Mouse (Mus musculus) Patski (cell line): ENCODE data around the gene Fam20a. TPM values are rescaled to one million over a fixed set of nuclear protein-coding genes. Genes with fewer than 3 reads are reported as not detected.
"Not testable (repeated sequence)": the region's sequence is repeated elsewhere in the genome, so short reads cannot be mapped to it uniquely, and the experiment has no call there.

Source experiments
- ATAC-seq: fragments of 100-300 bp; one replicate; pipeline ENCODE4 v1.8.0; 2021
- CTCF ChIA-PET: fragments of 350-600 bp; sonication (Branson Sonifier 250); formaldehyde crosslinking; loops from one replicate; lab custom pipeline; 2022; ENCODE audit warnings: inconsistent platforms; lab: Charles Lee
- POLR2A ChIA-PET: fragments of 350-600 bp; sonication (Branson Sonifier 250); formaldehyde crosslinking; loops from one replicate; lab custom pipeline; 2022; ENCODE audit warnings: antibody characterized with exemption, inconsistent platforms; lab: Charles Lee
- DNase-seq: peaks from one replicate; pipeline ENCODE4 v3.0.0-alpha.2; 2011; ENCODE audit warnings: low read depth, low spot score
- H3K27me3 ChIP-seq: fragments of 371-371 bp; one replicate; pipeline ENCODE4 v1.5.1; 2021
- CTCF ChIP-seq: fragments of 100-300 bp; IDR thresholded peaks from one replicate; pipeline ENCODE4 v1.5.1; 2021
- in situ Hi-C: fragments of 300-500 bp; cut with MboI; formaldehyde crosslinking; loops from 3 replicates; pipeline ENCODE4 v1.11.1; 2018; ENCODE audit warnings: low pct_unique_long_range_greater_than_20kb, mixed read lengths
- polyA plus RNA-seq: library from polyadenylated mRNA; unstranded; gene quantifications from one replicate; pipeline ENCODE4 v1.2.3, GENCODE M21; 2021

Gene Fam20a
- polyA plus RNA-seq, 1 experiment from 2014 or later = 0.14 TPM

DNA sequence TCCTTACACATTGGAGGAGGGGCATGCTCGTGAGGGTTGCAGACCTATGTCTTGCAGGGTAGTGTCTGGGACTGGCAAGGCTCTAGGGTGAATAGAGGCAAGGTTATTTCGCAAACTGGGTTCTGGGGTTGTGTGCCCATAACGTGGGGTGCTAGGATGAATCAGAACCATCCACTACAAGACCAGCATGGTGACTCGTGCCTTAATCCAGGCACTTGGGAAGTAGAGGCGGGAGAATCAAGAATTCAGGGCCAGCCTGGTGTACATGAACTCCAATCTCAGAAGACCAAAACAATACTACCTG lies 50.1 kb downstream of the Fam20a start:
- CTCF ChIA-PET = interaction anchor here (1.1 kb wide), 1 partner anchor 600 kb away, joined by 3 read pairs; no protein-coding TSS in a partner anchor
- ATAC-seq = no peak
- no peak for TF ChIP-seq CTCF
- DNase-seq = no peak
- H3K27me3 ChIP-seq = no peaks in the 10 kb centered on the region
- in situ Hi-C loops = loop anchor here (5.0 kb wide), 1 partner anchor 185 kb away; no protein-coding TSS in a partner anchor
- POLR2A ChIA-PET = interaction anchor here (0.5 to 1.3 kb wide), 5 partner anchors 17 to 1071 kb away, joined by 3 to 6 read pairs (median 3); partner anchors contain the start of gene Fam20a

- peak; percentile 40 for ATAC-seq
- CTCF ChIA-PET = interaction anchor here (1.1 to 2.7 kb wide), 3 partner anchors 20 to 601 kb away, joined by 3 to 17 read pairs (median 4); no protein-coding TSS in a partner anchor
- H3K27me3 ChIP-seq = no peaks in the 10 kb centered on the region
- TF ChIP-seq CTCF = no peak
- in situ Hi-C loops = loop anchor here (5.0 kb wide), 1 partner anchor 186 kb away; no protein-coding TSS in a partner anchor
- POLR2A ChIA-PET = interaction anchor here (0.5 to 1.3 kb wide), 5 partner anchors 16 to 1070 kb away, joined by 3 to 6 read pairs (median 3); partner anchors contain the start of gene Fam20a
- no peak for DNase-seq
These were observed 50.7 kb downstream of the Fam20a start for GRCm38 (mm10) chr11:109671136-109672020.

DNA sequence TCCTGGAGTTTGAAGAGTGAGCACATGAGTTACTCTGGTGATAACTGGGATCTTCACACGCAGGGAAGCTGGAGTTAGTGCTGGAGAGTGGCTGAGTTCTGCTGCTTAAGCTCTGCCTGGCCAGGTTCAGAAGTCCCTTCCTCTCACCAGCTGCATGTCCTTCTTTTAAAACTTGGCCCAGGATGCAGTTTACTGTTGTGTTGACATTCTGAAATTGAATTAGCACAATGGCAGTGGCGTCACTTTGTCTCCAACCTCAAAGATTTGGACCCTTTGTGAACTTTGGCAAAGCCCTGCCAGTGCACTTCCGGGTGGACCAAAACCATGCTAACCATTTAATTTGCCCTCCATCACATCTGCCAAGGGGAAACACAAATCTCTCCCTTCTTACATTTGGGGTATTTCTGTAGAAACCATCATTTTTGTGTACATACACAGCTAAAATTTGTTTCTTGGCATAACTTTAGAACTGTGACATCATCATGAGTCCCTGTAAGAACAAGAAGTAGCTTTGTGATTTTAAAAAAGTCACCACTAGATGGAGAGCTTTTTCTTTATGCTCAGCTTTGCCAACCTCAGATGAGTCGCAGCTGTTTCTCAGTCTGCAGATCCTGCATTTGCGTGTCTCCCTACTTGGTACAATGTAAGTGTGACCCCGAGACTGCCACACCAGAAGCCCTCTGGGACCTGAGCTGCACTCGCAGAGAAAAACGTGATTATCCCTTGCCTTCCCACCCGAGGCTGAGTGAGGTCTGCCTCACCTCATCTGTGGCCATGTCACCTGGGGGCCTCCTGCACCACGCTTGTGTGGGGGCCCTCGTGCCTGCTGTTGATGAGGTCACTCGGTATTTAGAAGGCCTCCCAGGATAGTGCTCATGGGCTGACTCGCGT lies 51.8 kb downstream of the Fam20a start:
- H3K27me3 ChIP-seq = no peaks in the 10 kb centered on the region
- DNase-seq (no peak), ATAC-seq (peak; percentile 48)
- peak; percentile 65 for TF ChIP-seq CTCF
- in situ Hi-C loops = loop anchor here (5.0 kb wide), 1 partner anchor 187 kb away; no protein-coding TSS in a partner anchor
- ChIA-PET POLR2A (interaction anchor here (1.8 kb wide), 1 partner anchor 17 kb away, joined by 6 read pairs; no protein-coding TSS in a partner anchor), CTCF (interaction anchor here (0.8 to 2.7 kb wide), 11 partner anchors 10 to 597 kb away, joined by 3 to 17 read pairs (median 5); no protein-coding TSS in a partner anchor)

DNA sequence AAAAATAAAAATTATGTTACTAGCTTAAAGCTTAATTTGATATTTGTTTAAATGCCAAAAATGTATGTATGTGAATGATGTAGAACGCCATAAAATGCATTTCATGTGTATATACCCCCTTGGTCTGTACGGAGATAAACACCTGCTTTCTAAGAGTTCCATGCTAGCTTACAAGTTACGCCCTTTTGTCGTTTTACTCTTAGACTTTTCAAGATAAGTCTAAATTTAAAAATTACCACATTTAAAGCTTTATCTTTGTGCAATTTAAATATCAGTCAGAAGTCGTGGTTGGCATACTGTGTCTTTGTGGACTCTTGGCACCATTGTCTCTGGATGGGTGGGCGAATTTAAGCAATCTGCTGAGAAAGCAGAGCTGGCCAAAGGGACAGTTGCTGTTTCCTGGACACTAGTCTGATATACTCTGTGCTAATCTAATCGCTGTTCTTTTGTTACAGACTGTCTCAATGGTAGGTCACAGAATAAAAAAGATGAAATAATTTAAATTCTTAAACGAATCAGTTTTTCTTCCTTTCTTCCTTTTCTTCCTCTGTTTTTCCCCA lies 52.9 kb downstream of the Fam20a start:
- ATAC-seq = no peak
- ChIA-PET CTCF (interaction anchor here (0.7 to 2.7 kb wide), 8 partner anchors 10 to 197 kb away, joined by 3 to 17 read pairs (median 4); partner anchors contain the start of gene Fam20a), POLR2A (interaction anchor here (1.8 kb wide), 1 partner anchor 16 kb away, joined by 6 read pairs; no protein-coding TSS in a partner anchor)
- no peak for DNase-seq
- no peaks in the 10 kb centered on the region for H3K27me3 ChIP-seq
- TF ChIP-seq CTCF = no peak
- in situ Hi-C loops = no loop called here

GRCm38 (mm10) chr11:109668115-109668725 lies 53.9 kb downstream of the Fam20a start:
- ATAC-seq = no peak
- H3K27me3 ChIP-seq = no peaks in the 10 kb centered on the region
- ChIA-PET POLR2A (interaction anchor here (0.9 kb wide), 1 partner anchor 9 kb away, joined by 9 read pairs; no protein-coding TSS in a partner anchor), CTCF (interaction anchor here (0.9 to 1.5 kb wide), 3 partner anchors 15 to 195 kb away, joined by 3 read pairs; partner anchors contain the start of gene Fam20a)
- no peak for DNase-seq
- TF ChIP-seq CTCF = no peak
- in situ Hi-C loops = no loop called here

GRCm38 (mm10) chr11:109667371-109667770 lies 54.7 kb downstream of the Fam20a start:
- ChIA-PET CTCF (interaction anchor here (1.1 to 3.8 kb wide), 4 partner anchors 47 to 196 kb away, joined by 3 to 12 read pairs (median 4); partner anchors contain the start of gene Fam20a), POLR2A (no interaction called here)
- in situ Hi-C loops = no loop called here
- no peak for ATAC-seq
- DNase-seq = no peak
- no peaks in the 10 kb centered on the region for H3K27me3 ChIP-seq
- no peak for TF ChIP-seq CTCF

DNA sequence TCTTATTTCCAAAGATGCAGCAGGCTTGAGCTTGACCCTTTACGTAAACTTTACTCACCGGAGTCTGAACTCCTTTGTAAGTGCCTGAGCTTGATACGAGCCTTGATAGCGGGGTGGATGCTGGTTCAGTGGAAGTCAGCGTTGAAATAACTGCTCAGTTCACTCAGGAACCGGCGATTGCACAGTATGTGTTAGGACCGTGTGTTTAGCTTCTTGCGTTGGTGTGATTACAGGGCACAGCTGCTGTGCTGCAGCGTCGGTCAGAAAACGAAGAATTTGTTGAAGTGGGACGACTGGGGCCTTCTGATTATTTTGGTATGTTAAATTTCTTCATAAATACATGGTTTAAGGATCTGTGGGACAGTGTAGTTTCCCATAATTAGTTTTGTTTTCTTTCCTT lies 55.7 kb downstream of the Fam20a start:
- DNase-seq (no peak), ATAC-seq (no peak)
- ChIA-PET CTCF (interaction anchor here (1.1 to 3.8 kb wide), 4 partner anchors 19 to 197 kb away, joined by 3 to 12 read pairs (median 4); no protein-coding TSS in a partner anchor), POLR2A (no interaction called here)
- in situ Hi-C loops = no loop called here
- TF ChIP-seq CTCF = no peak
- H3K27me3 ChIP-seq = no peaks in the 10 kb centered on the region

DNA sequence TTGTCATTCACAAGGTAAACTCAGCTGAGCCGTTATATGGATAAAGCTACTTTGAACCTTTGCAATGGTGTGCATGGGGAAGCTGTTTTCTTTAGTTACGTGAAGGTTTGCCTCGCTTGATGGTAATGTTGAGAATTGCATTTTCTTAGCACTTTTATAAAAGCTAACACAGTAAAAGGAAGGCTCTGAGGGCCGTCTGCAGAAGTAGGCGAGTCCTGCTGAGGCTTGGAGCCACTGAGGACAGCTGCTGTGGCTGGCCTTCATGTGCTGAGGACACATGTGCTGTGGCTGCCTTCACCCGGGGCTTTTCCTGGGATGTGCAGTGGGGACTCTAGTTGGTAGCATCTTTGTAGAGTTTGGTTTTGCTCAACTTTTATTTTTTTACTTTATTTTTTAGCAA lies 56.7 kb downstream of the Fam20a start:
- in situ Hi-C loops = no loop called here
- POLR2A ChIA-PET = no interaction called here
- DNase-seq = no peak
- CTCF ChIA-PET = interaction anchor here (1.5 to 3.8 kb wide), 2 partner anchors 20 to 45 kb away, joined by 3 to 12 read pairs; no protein-coding TSS in a partner anchor
- no peak for ATAC-seq
- no peaks in the 10 kb centered on the region for H3K27me3 ChIP-seq
- TF ChIP-seq CTCF = no peak

DNA sequence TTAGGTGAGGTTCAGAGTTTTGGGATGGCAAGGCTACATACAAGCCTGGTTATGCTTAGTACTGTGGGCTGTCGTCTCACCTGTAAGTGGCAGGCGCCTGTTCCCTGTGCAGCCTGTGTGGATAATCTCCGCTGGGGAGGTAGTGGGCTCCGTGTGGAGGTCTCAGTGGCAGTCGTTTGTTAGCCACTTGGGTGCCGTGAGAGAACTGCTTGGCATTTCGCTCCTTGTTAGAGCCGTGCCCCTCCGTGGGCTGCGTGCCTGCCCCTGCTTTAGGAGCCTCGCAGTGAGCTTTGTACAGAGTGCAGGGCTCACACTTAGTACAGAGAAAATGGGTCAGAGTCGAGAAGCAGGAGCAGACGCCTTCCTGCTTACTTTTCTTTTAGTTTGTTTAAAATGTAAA lies 57.8 kb downstream of the Fam20a start:
- CTCF ChIA-PET = interaction anchor here (3.8 kb wide), 1 partner anchor 44 kb away, joined by 12 read pairs; no protein-coding TSS in a partner anchor
- no peak for ATAC-seq
- in situ Hi-C loops = no loop called here
- no peaks in the 10 kb centered on the region for H3K27me3 ChIP-seq
- no peak for DNase-seq
- TF ChIP-seq CTCF = no peak
- POLR2A ChIA-PET = no interaction called here

GRCm38 (mm10) chr11:109660526-109660925 lies 61.6 kb downstream of the Fam20a start:
- POLR2A ChIA-PET, DNase-seq, H3K27me3 ChIP-seq, in situ Hi-C loops, ATAC-seq: not testable (repeated sequence)
- CTCF ChIA-PET = interaction anchor here (2.6 kb wide), 1 partner anchor 9 kb away, joined by 14 read pairs; no protein-coding TSS in a partner anchor
